Mouse (Mus musculus): ENCODE results near the gene Nupl1. TPM values are rescaled to one million over a fixed set of nuclear protein-coding genes. Genes with fewer than 3 reads are reported as not detected.

Gene Nupl1
- polyA plus RNA-seq, 1 experiment from 2014 or later: 0.06 TPM

GRCm38 (mm10) chr14:60195999-60196398 lies 55.2 kb downstream of the Nupl1 start:
- ATAC-seq (ENCODE audit: low FRiP score, low TSS enrichment): no peak
- no peaks in the 10 kb centered on the region for H3K4me1 ChIP-seq (replicated peaks; ENCODE audit: control insufficient read depth, insufficient read depth)
- DNase-seq (ENCODE audit: low spot score): no peak
- 70% methylated on average over 5 of the region's 5 CpGs for WGBS
- no peak overlapping the region for H3K4me2 ChIP-seq (replicated peaks; ENCODE audit: low read depth)
- no peaks in the 10 kb centered on the region for H3K9me3 ChIP-seq (ENCODE audit: control insufficient read depth, low read length)
- TF ChIP-seq EP300 (optimal IDR thresholded peaks at IDR 0.05) (no peak), CTCF (IDR thresholded peaks at IDR 0.05; ENCODE audit: low read depth) (no peak)
- no peaks in the 10 kb centered on the region for H3K36me3 ChIP-seq (ENCODE audit: control insufficient read depth, insufficient read depth, low read length)
- H3K27me3 ChIP-seq (ENCODE audit: control insufficient read depth, insufficient read depth, low read length): no peaks in the 10 kb centered on the region
- H3K9ac ChIP-seq (ENCODE audit: low read length): no peak overlapping the region
- H3K4me3 ChIP-seq (ENCODE audit: low read depth, low read length): no peak overlapping the region
- H3K27ac ChIP-seq (replicated peaks): no peak overlapping the region

- H3K27me3 ChIP-seq (ENCODE audit: control insufficient read depth, insufficient read depth, low read length): no peaks in the 10 kb centered on the region
- H3K9me3 ChIP-seq (ENCODE audit: control insufficient read depth, low read length): no peaks in the 10 kb centered on the region
- TF ChIP-seq CTCF (IDR thresholded peaks at IDR 0.05; ENCODE audit: low read depth): no peak
- no peak for TF ChIP-seq EP300 (optimal IDR thresholded peaks at IDR 0.05)
- no peak for ATAC-seq (ENCODE audit: low FRiP score, low TSS enrichment)
- H3K4me3 ChIP-seq (ENCODE audit: low read depth, low read length): no peak overlapping the region
- WGBS: 79% methylated on average over 1 of the region's 1 CpGs
- H3K9ac ChIP-seq (ENCODE audit: low read length): no peak overlapping the region
- no peak for DNase-seq (ENCODE audit: low spot score)
- H3K4me2 ChIP-seq (replicated peaks; ENCODE audit: low read depth): no peak overlapping the region
- no peaks in the 10 kb centered on the region for H3K4me1 ChIP-seq (replicated peaks; ENCODE audit: control insufficient read depth, insufficient read depth)
- no peak overlapping the region for H3K27ac ChIP-seq (replicated peaks)
- H3K36me3 ChIP-seq (ENCODE audit: control insufficient read depth, insufficient read depth, low read length): no peaks in the 10 kb centered on the region
These were observed 56.6 kb downstream of the Nupl1 start for GRCm38 (mm10) chr14:60194606-60195005.

GRCm38 (mm10) chr14:60189771-60190170 lies 61.5 kb downstream of the Nupl1 start:
- DNase-seq (ENCODE audit: low spot score) (no peak), ATAC-seq (ENCODE audit: low FRiP score, low TSS enrichment) (no peak)
- Histone ChIP-seq H3K4me3 (ENCODE audit: low read depth, low read length) (no peak overlapping the region), H3K4me1 (replicated peaks; ENCODE audit: control insufficient read depth, insufficient read depth) (no peaks in the 10 kb centered on the region), H3K27ac (replicated peaks) (no peak overlapping the region), H3K27me3 (ENCODE audit: control insufficient read depth, insufficient read depth, low read length) (no peaks in the 10 kb centered on the region), H3K9ac (ENCODE audit: low read length) (no peak overlapping the region), H3K36me3 (ENCODE audit: control insufficient read depth, insufficient read depth, low read length) (no peaks in the 10 kb centered on the region), H3K4me2 (replicated peaks; ENCODE audit: low read depth) (no peak overlapping the region), H3K9me3 (ENCODE audit: control insufficient read depth, low read length) (no peaks in the 10 kb centered on the region)
- WGBS: 82% methylated on average over 5 of the region's 5 CpGs
- no peak for TF ChIP-seq CTCF (IDR thresholded peaks at IDR 0.05; ENCODE audit: low read depth)
- TF ChIP-seq EP300 (optimal IDR thresholded peaks at IDR 0.05): no peak

- ATAC-seq (ENCODE audit: low FRiP score, low TSS enrichment) (peak; percentile 79), DNase-seq (ENCODE audit: low spot score) (peak; percentile 57)
- TF ChIP-seq CTCF (IDR thresholded peaks at IDR 0.05; ENCODE audit: low read depth): no peak
- no peak overlapping the region for H3K4me2 ChIP-seq (replicated peaks; ENCODE audit: low read depth)
- WGBS: 79% methylated on average over 5 of the region's 5 CpGs
- peak overlapping the region; percentile 75 for H3K27ac ChIP-seq (replicated peaks)
- no peak overlapping the region for H3K4me3 ChIP-seq (ENCODE audit: low read depth, low read length)
- H3K27me3 ChIP-seq (ENCODE audit: control insufficient read depth, insufficient read depth, low read length): no peaks in the 10 kb centered on the region
- no peak overlapping the region for H3K9ac ChIP-seq (ENCODE audit: low read length)
- no peaks in the 10 kb centered on the region for H3K4me1 ChIP-seq (replicated peaks; ENCODE audit: control insufficient read depth, insufficient read depth)
- no peaks in the 10 kb centered on the region for H3K36me3 ChIP-seq (ENCODE audit: control insufficient read depth, insufficient read depth, low read length)
- H3K9me3 ChIP-seq (ENCODE audit: control insufficient read depth, low read length): no peaks in the 10 kb centered on the region
These were observed 62.9 kb downstream of the Nupl1 start for GRCm38 (mm10) chr14:60188201-60188825.

GRCm38 (mm10) chr14:60181306-60181705 lies 69.9 kb downstream of the Nupl1 start:
- H3K9ac ChIP-seq (ENCODE audit: low read length): no peak overlapping the region
- no peak for DNase-seq (ENCODE audit: low spot score)
- TF ChIP-seq EP300 (optimal IDR thresholded peaks at IDR 0.05) (no peak), CTCF (IDR thresholded peaks at IDR 0.05; ENCODE audit: low read depth) (peak; percentile 33; the same call in 1 of the 2 replicates)
- no peaks in the 10 kb centered on the region for H3K4me1 ChIP-seq (replicated peaks; ENCODE audit: control insufficient read depth, insufficient read depth)
- no peaks in the 10 kb centered on the region for H3K36me3 ChIP-seq (ENCODE audit: control insufficient read depth, insufficient read depth, low read length)
- no peak overlapping the region for H3K27ac ChIP-seq (replicated peaks)
- no peak overlapping the region for H3K4me2 ChIP-seq (replicated peaks; ENCODE audit: low read depth)
- no peak overlapping the region for H3K4me3 ChIP-seq (ENCODE audit: low read depth, low read length)
- no peak for ATAC-seq (ENCODE audit: low FRiP score, low TSS enrichment)
- H3K9me3 ChIP-seq (ENCODE audit: control insufficient read depth, low read length): no peaks in the 10 kb centered on the region
- H3K27me3 ChIP-seq (ENCODE audit: control insufficient read depth, insufficient read depth, low read length): no peaks in the 10 kb centered on the region
- WGBS: 98% methylated on average over 2 of the region's 2 CpGs

- TF ChIP-seq CTCF (IDR thresholded peaks at IDR 0.05; ENCODE audit: low read depth): no peak
- no peak for TF ChIP-seq EP300 (optimal IDR thresholded peaks at IDR 0.05)
- DNase-seq (ENCODE audit: low spot score) (peak; percentile 81), ATAC-seq (ENCODE audit: low FRiP score, low TSS enrichment) (peak; percentile 95)
- no peaks in the 10 kb centered on the region for H3K9me3 ChIP-seq (ENCODE audit: control insufficient read depth, low read length)
- H3K4me1 ChIP-seq (replicated peaks; ENCODE audit: control insufficient read depth, insufficient read depth): no peaks in the 10 kb centered on the region
- H3K4me3 ChIP-seq (ENCODE audit: low read depth, low read length): no peak overlapping the region; the same call in 1 of the 2 replicates
- no peaks in the 10 kb centered on the region for H3K36me3 ChIP-seq (ENCODE audit: control insufficient read depth, insufficient read depth, low read length)
- no peak overlapping the region for H3K9ac ChIP-seq (ENCODE audit: low read length)
- H3K4me2 ChIP-seq (replicated peaks; ENCODE audit: low read depth): no peak overlapping the region; the same call in 1 of the 2 replicates
- peak overlapping the region; percentile 63; the same call in 1 of the 2 replicates for H3K27ac ChIP-seq (replicated peaks)
- H3K27me3 ChIP-seq (ENCODE audit: control insufficient read depth, insufficient read depth, low read length): no peaks in the 10 kb centered on the region
- WGBS: 33% methylated on average over 2 of the region's 2 CpGs
These were observed 72.7 kb downstream of the Nupl1 start for GRCm38 (mm10) chr14:60178571-60178955.

Measured in stomach, postnatal 0 days (tissue).